Mouse (Mus musculus): ENCODE measurements around the gene Gm49395.

GRCm38 (mm10) chr13:115149849-115150248 is 48.1 kb upstream of the Gm49395 start:
- TF ChIP-seq CTCF (IDR thresholded peaks at IDR 0.05; ENCODE audit: borderline replicate concordance, insufficient read depth, low read length) (no peak), POLR2A (IDR thresholded peaks at IDR 0.05; ENCODE audit: low read depth, low read length) (no peak)

All from embryonic fibroblast, embryonic 13.5 days (primary cell).